Mouse (Mus musculus) cerebellum, adult 8-10 months (tissue): ENCODE measurements around the gene Serf2.

Experiments
- DNase-seq: peaks from one replicate; pipeline ENCODE4 v3.0.0; 2022

Gene Serf2

GRCm38 (mm10) chr2:121448739-121449535 lies at the start of gene Serf2:
Gene Serf2 (plus strand): TSS chr2:121449195.
- DNase-seq, result peak; percentile 98

GRCm38 (mm10) chr2:121403296-121403695 lies 45.7 kb upstream of the Serf2 start:
- DNase-seq, result no peak

- no peak for DNase-seq
Measured at GRCm38 (mm10) chr2:121408160-121408559, 40.8 kb upstream of the Serf2 start.

DNA sequence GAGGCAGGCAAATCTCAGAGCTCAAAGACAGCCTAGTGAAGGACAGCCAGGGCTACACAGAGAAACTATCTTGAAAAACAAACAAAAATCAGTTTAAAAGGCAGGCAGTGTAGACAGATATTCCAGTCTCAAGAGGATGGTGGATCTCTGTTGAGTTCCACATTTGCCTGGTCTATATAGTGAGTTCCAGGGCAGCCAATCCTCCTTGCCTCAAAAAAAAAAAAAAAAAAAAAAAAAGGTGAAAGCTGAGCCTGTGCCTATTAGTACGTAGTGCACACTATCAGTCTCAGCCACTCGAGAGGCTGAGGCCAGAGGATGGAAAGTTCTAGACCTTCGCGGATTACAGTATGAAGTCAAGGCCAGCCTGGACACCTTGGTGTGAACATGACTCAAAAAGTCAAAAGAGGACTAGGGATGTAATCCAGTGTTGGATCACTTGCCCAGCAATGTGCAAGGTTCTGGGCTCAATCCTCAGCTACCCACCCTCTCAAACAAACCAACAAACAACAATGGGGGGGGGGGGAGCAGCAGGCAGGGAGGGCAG lies 36.1 kb upstream of the Serf2 start:
- no peak for DNase-seq

DNA sequence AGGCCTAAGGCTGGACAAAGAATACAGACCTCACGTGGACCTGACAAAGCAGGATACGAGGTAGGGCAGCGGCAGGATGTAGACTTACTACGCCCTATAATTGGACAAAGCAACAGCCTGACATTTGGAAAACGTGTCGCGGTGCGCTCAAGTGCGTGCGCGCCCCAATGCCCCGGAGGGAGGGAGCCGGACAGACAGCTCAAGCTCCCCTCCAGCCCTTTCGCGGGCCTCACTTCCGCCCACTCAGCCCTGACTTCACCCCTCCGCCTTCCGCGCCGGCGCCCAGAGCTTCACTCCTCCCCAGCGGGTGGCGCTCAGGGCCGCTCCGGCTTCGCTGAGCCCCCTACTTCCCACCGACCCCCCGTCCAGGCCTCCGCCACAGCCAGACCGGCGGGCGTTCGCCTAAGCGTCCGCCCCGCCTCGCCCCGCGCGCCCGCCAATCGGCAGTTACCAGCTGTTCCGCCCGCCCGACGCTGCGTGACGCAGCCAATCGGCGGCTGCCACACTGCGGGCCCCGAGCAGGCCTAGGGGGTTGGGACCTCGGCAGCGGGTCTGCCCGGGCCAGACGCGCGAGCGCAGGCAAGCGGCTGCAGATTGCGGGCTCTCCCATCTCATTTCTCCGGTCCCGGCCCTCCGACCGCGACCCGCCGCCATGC lies 35.5 kb upstream of the Serf2 start, which contains the start of the genes Pdia3 and Catsper2:
Gene Pdia3 (plus strand): TSS at position 389 of the 656 bp plus-strand sequence.
Gene Catsper2 (minus strand): TSS at position 406 of the 656 bp plus-strand sequence.
- DNase-seq, result peak; percentile 93

- DNase-seq, result peak; percentile 22
Measured at GRCm38 (mm10) chr2:121414139-121414685, 34.8 kb upstream of the Serf2 start.

GRCm38 (mm10) chr2:121415103-121415502 lies 33.9 kb upstream of the Serf2 start:
- no peak for DNase-seq

- DNase-seq, result no peak
Measured at GRCm38 (mm10) chr2:121415591-121415990, 33.4 kb upstream of the Serf2 start.

- no peak for DNase-seq
Measured at GRCm38 (mm10) chr2:121416356-121416755, 32.6 kb upstream of the Serf2 start.

DNA sequence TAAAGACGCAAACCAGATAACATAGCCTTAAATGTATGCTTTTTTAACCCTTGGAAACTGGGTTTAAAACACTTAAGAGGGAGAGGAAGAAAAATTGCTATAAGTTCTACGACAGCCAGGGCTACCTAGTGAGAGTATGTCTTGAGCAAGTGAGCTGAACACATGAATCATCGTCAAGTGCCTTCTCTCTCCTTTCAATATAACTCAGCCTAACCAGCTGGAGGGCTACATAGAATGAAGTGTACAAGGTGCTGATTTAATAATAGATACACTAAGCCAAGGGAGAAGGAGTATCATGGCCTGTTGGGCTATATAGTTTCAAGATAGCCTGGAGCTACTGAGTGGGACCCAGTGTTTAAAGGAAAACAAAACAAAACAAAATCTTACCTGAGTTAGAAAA lies 30.5 kb upstream of the Serf2 start:
- no peak for DNase-seq

DNA sequence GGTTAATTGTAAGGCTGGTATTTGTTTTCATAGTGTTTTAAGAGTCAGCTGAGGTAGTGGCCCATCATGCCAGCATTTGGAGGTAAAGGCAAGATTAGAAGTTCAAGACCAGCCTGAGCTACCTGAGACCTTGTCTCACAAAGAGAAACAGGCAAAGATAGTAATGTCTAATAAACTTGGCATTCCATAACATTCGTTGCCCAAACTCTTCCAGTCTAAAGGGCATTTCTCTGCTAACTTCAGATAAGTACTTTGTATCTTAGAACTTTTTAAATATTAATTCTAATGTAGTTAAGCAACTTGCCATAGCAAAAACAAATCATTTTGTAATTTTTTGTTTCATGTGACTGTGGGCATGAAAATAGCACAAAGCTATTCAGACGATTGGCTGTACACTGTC lies 25.8 kb upstream of the Serf2 start:
- DNase-seq, result no peak

DNA sequence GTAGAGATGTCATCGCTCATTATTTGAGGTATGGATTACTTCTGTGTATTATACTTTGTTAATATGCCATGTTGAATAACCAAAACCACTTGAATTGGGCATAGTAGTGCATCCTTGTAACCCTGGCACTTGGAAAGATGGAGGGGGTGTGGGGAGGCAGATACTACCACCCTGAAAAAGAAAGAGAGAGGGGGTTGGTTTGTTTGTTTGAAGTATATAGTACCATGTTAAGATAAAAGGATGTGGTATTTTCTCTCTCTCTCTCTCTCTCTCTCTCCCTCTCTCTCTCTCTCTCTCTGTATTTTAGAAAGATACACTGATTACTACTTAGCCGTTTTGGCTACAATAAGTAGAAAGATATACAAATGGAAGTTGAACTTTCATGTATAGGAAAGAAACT lies 23.1 kb upstream of the Serf2 start:
- DNase-seq, result no peak

GRCm38 (mm10) chr2:121434854-121435253 lies 14.1 kb upstream of the Serf2 start:
- DNase-seq, result no peak

DNA sequence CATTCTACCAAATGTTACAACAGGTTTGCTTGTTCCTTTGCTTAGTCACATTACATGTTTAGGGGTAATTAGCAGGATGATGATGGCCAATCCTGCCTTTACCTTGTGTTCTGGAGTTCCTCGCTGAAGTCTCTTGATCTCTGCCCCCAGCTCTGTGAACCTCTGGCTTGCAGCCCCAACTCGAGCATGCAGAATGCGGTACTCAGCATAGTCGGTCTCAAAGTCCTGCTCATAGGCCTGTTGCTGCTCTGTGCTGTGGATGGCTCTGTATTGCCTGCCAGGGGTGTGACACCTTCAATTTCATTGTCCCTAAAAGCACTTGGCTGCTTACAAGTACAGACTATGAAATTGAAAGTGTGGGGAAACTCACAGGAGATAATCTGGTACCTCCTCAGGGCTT lies 9.2 kb upstream of the Serf2 start:
- no peak for DNase-seq

DNA sequence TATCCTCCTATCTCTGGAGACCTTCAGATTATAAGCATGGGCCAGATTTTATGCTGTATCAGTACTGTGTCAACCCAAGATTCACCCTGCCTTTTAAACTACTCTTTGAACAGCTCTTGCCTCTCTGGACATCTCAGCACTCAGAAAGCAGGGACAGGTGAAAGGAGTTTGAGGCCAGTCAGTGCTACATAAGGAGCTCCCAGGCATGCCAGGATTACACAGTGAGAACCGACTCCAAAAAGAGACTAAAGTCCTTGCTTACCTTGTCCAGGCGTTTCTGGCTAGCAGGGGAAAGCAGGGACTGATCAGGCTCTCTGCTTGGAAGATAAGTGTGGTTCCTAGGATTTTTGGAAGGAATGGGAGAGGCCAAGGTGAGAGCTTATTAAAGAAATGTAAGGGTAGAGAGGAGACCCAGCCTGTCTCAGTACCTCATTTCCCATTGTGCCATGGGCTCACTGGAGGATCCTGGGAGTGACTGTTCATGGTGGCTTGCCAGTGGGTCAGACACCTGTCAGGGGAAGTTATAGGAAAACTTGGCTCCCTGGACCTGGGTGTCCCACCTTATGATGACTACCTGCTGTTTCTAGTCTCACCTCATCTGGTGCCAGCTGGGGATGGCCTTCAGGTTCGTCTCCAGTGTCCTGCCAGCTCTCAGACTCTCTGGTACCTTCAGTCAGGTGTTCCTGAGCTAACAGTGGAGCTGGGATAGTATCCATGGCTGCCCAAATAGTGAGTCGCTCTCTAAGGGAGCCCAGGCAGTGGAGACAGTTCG lies 8.0 kb upstream of the Serf2 start:
- no peak for DNase-seq

DNA sequence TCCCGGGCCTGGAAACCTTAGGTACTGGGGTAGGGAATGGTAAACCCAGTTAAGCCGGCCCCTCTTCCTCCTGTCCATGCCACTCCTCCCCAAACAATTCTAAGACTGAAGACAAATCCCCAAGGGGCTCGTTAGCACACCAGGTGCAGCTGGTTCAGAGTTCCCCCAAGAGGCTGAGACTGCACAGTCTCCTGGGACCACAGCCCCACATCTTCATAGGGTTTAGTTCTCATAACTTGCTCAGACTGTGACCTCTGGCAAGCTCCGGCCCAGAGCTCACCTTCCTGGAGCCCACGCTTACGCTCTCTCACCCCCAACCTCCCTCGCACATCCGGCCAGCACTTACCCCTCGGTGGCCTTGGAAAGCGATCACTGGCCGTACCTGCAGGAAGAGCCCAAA lies 7.2 kb upstream of the Serf2 start:
- DNase-seq, result no peak

DNA sequence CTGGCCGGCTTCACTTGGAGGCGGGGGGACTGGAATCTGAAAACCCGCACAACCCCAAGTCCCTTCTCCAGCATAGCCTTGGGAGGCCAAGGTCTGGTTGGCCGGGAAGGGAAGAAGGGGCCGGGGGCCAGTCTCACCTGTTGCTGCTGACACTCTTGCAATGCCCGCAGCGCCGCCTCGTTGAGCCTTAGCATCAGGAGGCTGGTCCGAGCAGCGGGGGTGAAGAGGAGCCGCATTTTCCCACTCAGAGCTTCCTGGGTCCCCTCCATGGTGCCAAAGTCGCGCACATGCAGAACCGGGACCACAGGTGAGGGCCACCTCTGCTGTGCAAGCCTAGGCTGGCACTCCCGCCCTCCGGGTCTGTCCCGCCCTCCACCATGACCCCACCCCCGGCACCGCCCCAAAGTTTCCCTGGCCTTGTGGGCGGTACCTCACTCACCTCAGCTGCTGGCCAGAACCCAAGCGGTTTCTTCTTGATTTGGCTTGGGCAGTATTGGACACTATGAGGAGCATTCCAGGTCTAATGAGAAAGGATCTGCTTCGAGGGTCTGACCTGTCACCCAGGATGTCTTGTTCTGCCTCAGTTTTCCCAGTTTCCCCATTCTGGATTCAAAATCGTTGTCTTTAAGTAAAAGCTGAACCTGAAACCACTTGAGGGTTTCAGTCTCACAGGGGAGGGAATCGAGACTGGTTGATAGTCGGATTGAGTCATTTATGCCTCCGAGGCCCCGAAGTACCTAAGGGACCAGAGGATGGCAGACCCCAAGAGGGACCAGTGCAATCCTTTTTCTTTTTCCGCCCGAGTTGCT lies 6.5 kb upstream of the Serf2 start:
- DNase-seq, result peak; percentile 51

DNA sequence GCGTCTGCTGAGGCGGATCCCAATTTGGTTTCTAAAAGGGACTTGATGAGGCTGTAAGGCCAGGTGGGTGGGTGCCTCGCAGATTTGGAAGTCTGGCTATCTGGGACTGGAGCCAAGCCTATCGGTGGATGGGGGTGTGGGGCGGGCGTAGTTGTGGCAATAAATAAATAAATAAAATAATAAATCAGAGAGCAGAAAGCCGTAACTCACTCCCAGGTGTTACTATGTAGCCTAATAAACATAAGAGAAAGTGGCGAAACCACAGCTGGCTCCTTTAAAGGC lies 6.0 kb upstream of the Serf2 start:
- no peak for DNase-seq

DNA sequence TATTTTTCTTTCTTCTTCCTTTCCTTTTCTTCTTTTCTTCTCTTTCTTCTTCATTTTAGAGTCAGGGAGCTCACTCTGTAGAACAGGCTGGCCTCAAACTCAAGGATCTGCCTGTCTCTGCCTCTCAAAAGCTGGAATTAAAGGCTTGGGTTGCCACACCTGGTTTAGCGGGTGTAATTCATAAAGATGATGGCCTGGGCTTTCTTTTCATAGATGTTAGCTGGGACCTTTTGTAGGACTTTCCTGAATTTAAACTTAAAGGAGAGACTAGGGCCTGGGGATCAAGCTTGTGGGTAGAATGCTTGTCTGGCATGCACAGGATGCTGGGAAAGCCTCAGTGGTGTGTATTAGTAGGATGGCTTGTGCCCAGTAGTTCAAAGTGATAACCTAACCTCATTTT lies 4.8 kb upstream of the Serf2 start, which contains the start of gene Ell3:
Gene Ell3 (minus strand): TSS at position 101 of the 400 bp plus-strand sequence.
- no peak for DNase-seq

DNA sequence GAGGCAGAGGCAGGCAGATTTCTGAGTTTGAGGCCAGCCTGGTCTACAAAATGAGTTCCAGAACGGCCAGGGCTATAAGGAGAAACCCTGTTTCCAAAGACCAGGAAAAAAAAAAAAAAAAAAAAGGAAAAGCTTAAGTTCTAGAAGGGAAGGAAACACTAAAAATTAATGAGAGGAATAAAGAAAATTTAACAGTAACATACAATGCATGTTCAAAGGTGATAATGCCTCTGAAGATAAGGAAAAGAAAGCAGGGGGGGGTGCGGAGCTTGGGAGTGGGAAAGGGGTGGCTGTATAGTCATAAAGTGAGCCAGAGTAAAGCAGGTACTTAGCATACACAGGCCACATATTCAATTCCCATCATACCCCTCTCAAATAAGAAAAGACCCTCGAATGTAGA lies 3.9 kb upstream of the Serf2 start:
- no peak for DNase-seq

DNA sequence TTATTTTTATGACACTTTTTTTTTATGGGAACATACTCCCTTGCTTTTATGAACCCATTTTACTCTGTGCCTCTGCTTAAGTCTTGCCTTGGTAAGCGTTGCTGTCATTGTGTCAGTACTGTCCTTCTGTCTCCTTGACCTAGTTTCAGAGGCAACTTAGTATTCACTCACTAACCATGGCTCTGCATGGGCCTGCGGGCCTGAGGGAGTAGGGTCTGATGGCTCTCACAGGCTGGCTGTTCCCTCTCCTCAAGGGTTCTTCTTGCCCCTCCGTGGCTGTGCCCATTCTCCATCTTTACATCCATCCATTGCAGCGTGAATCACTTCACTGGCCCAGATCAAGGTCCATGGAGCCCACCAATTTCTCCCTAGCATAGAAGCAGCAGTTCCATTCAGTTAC lies 2.5 kb upstream of the Serf2 start:
- DNase-seq, result no peak

DNA sequence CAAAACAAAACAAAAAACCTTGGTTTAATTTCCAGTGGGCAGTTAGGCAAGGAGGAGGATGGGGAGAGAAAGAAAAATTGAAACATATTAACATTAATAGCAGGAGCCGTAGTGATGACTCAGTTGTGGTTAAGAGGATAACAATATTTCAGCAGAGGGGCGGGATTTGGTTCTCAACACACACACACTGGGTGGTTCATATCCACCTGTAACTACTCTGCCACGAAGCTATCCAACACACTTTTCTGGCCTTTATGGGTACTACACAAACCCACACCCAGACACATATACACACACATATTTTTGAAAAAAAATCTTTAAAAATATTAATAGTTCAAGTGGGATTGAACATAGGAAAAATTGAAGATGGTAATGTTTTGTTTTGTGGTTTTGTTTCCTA lies 2.0 kb upstream of the Serf2 start:
- no peak for DNase-seq
